Mouse (Mus musculus) telencephalon, adult 2 months (tissue): Measurements from ENCODE around the gene 4930438A08Rik.

Experiments
- DNase-seq: peaks from one replicate; pipeline ENCODE4 v3.0.0-alpha.2; 2011; ENCODE audit warnings: low read depth, low spot score

The 4930438A08Rik gene

GRCm38 (mm10) chr11:58323570-58324340, 49.2 kb downstream of the 4930438A08Rik start:
- DNase-seq = peak; percentile 15

DNA sequence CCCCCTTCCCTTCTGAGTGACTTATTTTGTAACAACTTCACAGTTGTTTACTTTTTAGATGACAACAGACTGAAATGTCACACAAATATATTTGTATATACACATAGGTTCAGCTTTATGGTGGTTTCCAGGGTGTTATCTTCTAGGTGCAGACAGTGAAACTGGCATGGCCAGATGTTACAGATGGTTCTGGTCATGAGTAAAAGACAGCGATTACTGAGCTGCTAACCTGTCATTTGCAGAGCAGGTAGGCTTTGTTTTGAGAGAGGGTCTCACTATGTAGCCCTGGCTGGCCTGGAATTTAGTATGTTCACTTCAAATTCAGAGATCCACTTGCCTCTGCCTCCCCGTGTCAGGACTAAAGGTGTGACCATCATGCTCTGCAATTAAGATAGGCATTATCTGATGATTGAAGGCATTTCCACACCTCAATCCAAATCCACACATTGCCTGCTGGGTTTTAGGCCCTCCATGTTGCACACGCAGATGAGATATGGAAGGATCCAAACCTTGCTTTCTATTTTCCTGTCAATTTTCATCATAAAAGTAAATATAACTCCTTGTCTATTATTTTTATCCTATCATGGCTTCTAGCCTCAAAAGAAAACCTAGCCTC, 50.1 kb downstream of the 4930438A08Rik start:
- no peak for DNase-seq

DNA sequence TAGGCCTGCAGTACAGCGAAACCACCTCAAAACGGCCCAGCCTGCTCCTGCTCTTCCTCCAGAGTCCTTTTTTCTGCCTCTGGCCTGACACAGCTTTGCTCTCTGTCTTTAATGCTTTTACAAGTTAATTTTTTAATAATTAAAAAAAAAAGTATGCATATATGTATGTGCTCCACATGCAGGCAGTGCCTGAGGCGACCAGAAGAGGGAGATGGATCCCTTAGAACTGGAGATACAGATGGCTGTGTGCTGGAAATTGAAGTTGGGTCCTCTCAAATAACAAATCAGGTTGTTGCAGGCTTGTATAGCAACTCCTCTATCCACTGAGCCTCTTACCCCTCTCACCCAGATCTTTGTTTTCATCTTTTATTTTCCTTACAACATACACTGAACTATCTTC, 52.2 kb downstream of the 4930438A08Rik start:
- DNase-seq = no peak

GRCm38 (mm10) chr11:58329906-58330275, 55.3 kb downstream of the 4930438A08Rik start:
- no peak for DNase-seq

GRCm38 (mm10) chr11:58330276-58331148, 55.9 kb downstream of the 4930438A08Rik start, which contains the start of the genes Zfp672 and Sh3bp5l:
Gene Zfp672, minus strand, starts transcription at chr11:58330339.
Gene Sh3bp5l, plus strand, starts transcription at chr11:58330724.
- peak; percentile 99 for DNase-seq

GRCm38 (mm10) chr11:58331149-58331495, 56.5 kb downstream of the 4930438A08Rik start:
- no peak for DNase-seq

DNA sequence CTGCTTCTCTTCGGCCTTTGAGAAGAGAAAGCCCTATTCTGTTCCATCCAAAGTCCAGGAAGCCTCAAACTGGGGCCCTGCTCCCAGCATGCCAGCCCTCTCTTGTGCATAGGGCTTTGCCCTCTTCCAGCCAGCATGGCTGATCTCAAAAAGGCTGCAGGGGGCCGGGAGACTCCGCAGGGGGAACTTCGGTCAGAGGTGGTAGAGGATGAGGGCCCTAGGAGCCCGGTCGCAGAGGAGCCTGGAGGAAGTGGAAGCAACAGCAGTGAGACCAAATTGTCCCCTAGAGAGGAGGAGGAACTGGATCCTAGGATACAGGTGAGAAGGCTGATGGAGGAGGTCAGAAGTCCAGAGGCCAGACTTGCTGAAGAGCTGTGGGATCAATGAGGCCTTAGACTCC, 56.9 kb downstream of the 4930438A08Rik start:
- no peak for DNase-seq

DNA sequence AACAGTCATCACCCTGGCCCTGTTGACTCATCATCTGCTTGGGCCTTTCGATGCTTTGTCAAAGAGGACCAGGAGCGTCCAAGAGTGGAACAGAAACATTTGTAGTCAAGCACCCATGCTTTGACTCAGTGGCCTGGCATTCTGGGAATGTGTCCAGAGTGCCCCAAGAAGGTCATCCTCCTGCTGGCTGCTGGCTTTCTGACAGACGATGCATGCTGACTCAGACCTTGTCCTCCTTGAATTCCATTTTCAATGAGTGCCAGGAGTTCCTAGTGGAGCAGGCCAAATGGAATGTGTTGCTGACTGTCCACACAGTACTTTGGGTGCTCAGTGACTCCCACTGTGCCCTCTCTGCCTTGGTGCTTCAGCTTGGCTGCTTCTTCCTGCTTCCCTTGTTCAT, 60.1 kb downstream of the 4930438A08Rik start:
- DNase-seq = no peak
